Mouse (Mus musculus) C2C12 (cell line): ENCODE results near the gene Etl4. TPM values are rescaled to one million over a fixed set of nuclear protein-coding genes. Genes with fewer than 3 reads are reported as not detected.
"Not testable (repeated sequence)": the region's sequence is repeated elsewhere in the genome, so short reads cannot be mapped to it uniquely, and the experiment has no call there.

Experiments used
- H3K27me3 ChIP-seq: one replicate; pipeline ENCODE4 v1.6.1; 2011; ENCODE audit not compliant: control insufficient read depth, insufficient read depth, insufficient read length
- H3K36me3 ChIP-seq: one replicate; pipeline ENCODE4 v1.6.1; 2011; ENCODE audit not compliant: control insufficient read depth, insufficient read depth
- H3K4me3 ChIP-seq: one replicate; pipeline ENCODE4 v1.5.1; 2011; ENCODE audit warnings: mild to moderate bottlenecking, control low read depth; ENCODE audit not compliant: poor library complexity, insufficient read depth, severe bottlenecking
- H3K79me2 ChIP-seq: one replicate; pipeline ENCODE4 v1.6.1; 2011; ENCODE audit not compliant: control insufficient read depth, insufficient read depth
- H3K79me3 ChIP-seq: one replicate; pipeline ENCODE4 v1.6.1; 2011; ENCODE audit warnings: low read depth, control low read depth
- H3ac ChIP-seq: one replicate; pipeline ENCODE3; 2011; ENCODE audit warnings: low read depth; ENCODE audit not compliant: control insufficient read depth, insufficient read length
- CEBPB ChIP-seq: IDR thresholded peaks from one replicate; pipeline ENCODE4 v1.6.1; 2011; ENCODE audit warnings: low read depth, mild to moderate bottlenecking, control low read depth, moderate library complexity
- CTCF ChIP-seq: IDR thresholded peaks from one replicate; pipeline ENCODE4 v1.5.1; 2011; ENCODE audit not compliant: control insufficient read depth, insufficient read depth, insufficient read length
- FOSL1 ChIP-seq: IDR thresholded peaks from one replicate; pipeline ENCODE4 v1.8.0; 2011; ENCODE audit warnings: mild to moderate bottlenecking, low read length; ENCODE audit not compliant: poor library complexity, insufficient read depth, severe bottlenecking
- MAX ChIP-seq: IDR thresholded peaks from one replicate; pipeline ENCODE4 v1.6.1; 2011; ENCODE audit warnings: mild to moderate bottlenecking, control low read depth
- MYOD1 ChIP-seq: IDR thresholded peaks from one replicate; pipeline ENCODE4 v1.6.1; 2011; ENCODE audit warnings: low read depth; ENCODE audit not compliant: control insufficient read depth, insufficient read length
- MYOG ChIP-seq: IDR thresholded peaks from one replicate; pipeline ENCODE4 v1.6.1; 2011; ENCODE audit not compliant: control insufficient read depth, insufficient read length; ENCODE audit errors: extremely low read depth
- USF1 ChIP-seq: IDR thresholded peaks from one replicate; pipeline ENCODE4 v1.6.1; 2011; ENCODE audit warnings: low read depth, mild to moderate bottlenecking, control low read depth, moderate library complexity
- polyA plus RNA-seq: library from polyadenylated mRNA; unstranded; fragments of >200 nt; fragmentation: generic; extraction: Trizol; gene quantifications from one replicate; pipeline ENCODE4 v1.2.1, GENCODE M21; 2012; ENCODE audit warnings: missing spikeins

The Etl4 gene
- polyA plus RNA-seq, 1 experiment = 3.9 TPM

- TF ChIP-seq MYOG (no peak), MAX (no peak), FOSL1 (no peak)
Observed at GRCm38 (mm10) chr2:20678793-20679192, 769.2 kb downstream of the Etl4 start.

GRCm38 (mm10) chr2:20682203-20682602 lies 772.6 kb downstream of the Etl4 start:
- not testable (repeated sequence) for H3K79me2 ChIP-seq, H3K36me3 ChIP-seq, H3K27me3 ChIP-seq, H3K4me3 ChIP-seq, H3ac ChIP-seq, H3K79me3 ChIP-seq

More at GRCm38 (mm10) chr2:20678793-20679192, 769.2 kb downstream of the Etl4 start:
- H3K36me3 ChIP-seq = no peaks in the 10 kb centered on the region
- no peak overlapping the region for H3ac ChIP-seq
- no peaks in the 10 kb centered on the region for H3K79me2 ChIP-seq
- H3K79me3 ChIP-seq = no peaks in the 10 kb centered on the region
- H3K4me3 ChIP-seq = no peak overlapping the region
- no peaks in the 10 kb centered on the region for H3K27me3 ChIP-seq

GRCm38 (mm10) chr2:20689389-20689788 lies 779.8 kb downstream of the Etl4 start:
- H3ac ChIP-seq = no peak overlapping the region
- H3K4me3 ChIP-seq = no peak overlapping the region
- H3K79me3 ChIP-seq = no peaks in the 10 kb centered on the region
- H3K36me3 ChIP-seq = no peaks in the 10 kb centered on the region
- TF ChIP-seq FOSL1 (no peak), MYOD1 (no peak), CEBPB (no peak)
- no peaks in the 10 kb centered on the region for H3K27me3 ChIP-seq
- H3K79me2 ChIP-seq = no peaks in the 10 kb centered on the region

- Histone ChIP-seq H3K79me3 (no peaks in the 10 kb centered on the region), H3ac (no peak overlapping the region), H3K36me3 (no peaks in the 10 kb centered on the region), H3K79me2 (no peaks in the 10 kb centered on the region), H3K4me3 (no peak overlapping the region), H3K27me3 (no peaks in the 10 kb centered on the region)
- TF ChIP-seq MYOD1 = no peak
- TF ChIP-seq CTCF = no peak
- TF ChIP-seq CEBPB = no peak
- TF ChIP-seq MAX = no peak
- TF ChIP-seq MYOG = no peak
Observed at GRCm38 (mm10) chr2:20692898-20693297, 783.3 kb downstream of the Etl4 start.

GRCm38 (mm10) chr2:20693772-20694171 lies 784.2 kb downstream of the Etl4 start:
- Histone ChIP-seq H3K36me3 (no peaks in the 10 kb centered on the region), H3K79me3 (no peaks in the 10 kb centered on the region)

GRCm38 (mm10) chr2:20697719-20698118 lies 788.1 kb downstream of the Etl4 start:
- Histone ChIP-seq H3K4me3 (no peak overlapping the region), H3K79me3 (no peaks in the 10 kb centered on the region), H3K27me3 (no peaks in the 10 kb centered on the region), H3K79me2 (no peaks in the 10 kb centered on the region), H3K36me3 (no peaks in the 10 kb centered on the region), H3ac (no peak overlapping the region)
- TF ChIP-seq FOSL1 = no peak
- no peak for TF ChIP-seq MYOG
- TF ChIP-seq CTCF = no peak
- no peak for TF ChIP-seq MYOD1
- no peak for TF ChIP-seq USF1
- TF ChIP-seq CEBPB = no peak
- TF ChIP-seq MAX = no peak

More at GRCm38 (mm10) chr2:20693772-20694171, 784.2 kb downstream of the Etl4 start:
- Histone ChIP-seq H3K4me3 (no peak overlapping the region), H3K79me2 (no peaks in the 10 kb centered on the region), H3ac (no peak overlapping the region), H3K27me3 (no peaks in the 10 kb centered on the region)
- TF ChIP-seq MAX = no peak
- no peak for TF ChIP-seq CEBPB
- no peak for TF ChIP-seq MYOG
- TF ChIP-seq USF1 = no peak
- no peak for TF ChIP-seq MYOD1

- Histone ChIP-seq H3K27me3 (no peaks in the 10 kb centered on the region), H3K79me3 (no peaks in the 10 kb centered on the region), H3K36me3 (no peaks in the 10 kb centered on the region), H3K79me2 (no peaks in the 10 kb centered on the region), H3K4me3 (no peak overlapping the region), H3ac (no peak overlapping the region)
- TF ChIP-seq MYOD1 = no peak
- no peak for TF ChIP-seq MYOG
- no peak for TF ChIP-seq CEBPB
- no peak for TF ChIP-seq USF1
- TF ChIP-seq FOSL1 = no peak
- TF ChIP-seq MAX = no peak
- no peak for TF ChIP-seq CTCF
Observed at GRCm38 (mm10) chr2:20705110-20705509, 795.5 kb downstream of the Etl4 start.
